Mouse (Mus musculus) megakaryocyte, embryonic 14.5 days (primary cell): ENCODE measurements around the gene Gpr161.

Experiments
- FLI1 ChIP-seq: IDR thresholded peaks from 2 replicates; pipeline ENCODE4 v1.6.1; 2012; ENCODE audit warnings: low read length, inconsistent platforms, mixed read lengths
- GATA1 ChIP-seq: IDR thresholded peaks from 3 replicates; pipeline ENCODE4 v1.6.1; 2012; ENCODE audit warnings: mixed read lengths, low read length, inconsistent platforms, borderline replicate concordance

DNA sequence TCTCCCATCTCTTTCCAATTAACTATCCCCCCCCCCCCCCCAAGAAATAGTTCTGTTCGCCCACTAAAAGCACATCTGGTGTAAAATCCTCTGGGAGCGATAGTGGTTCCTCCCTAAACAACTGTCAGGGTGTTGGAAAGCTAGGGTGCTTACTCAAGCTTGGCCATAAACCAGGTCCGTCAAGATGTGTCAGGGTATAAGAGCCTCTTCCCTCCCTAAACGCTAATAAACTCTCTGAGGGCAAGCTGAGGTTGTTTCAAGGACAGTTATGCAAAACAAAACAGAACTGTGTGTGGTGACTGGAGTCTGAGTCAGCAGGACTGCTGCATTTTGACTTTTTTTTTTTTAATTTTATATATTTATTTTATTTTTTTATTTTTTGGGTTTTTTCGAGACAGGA is 48.5 kb upstream of the Gpr161 start:
- TF ChIP-seq GATA1 (no peak), FLI1 (no peak)
